Mouse (Mus musculus) layer of hippocampus, adult 9-11 months (tissue): ENCODE measurements around the gene Cd6.
A peak's percentile ranks its signal among the peaks of the same experiment; 100 is the strongest.

Experiments
- DNase-seq: peaks from one replicate; pipeline ENCODE4 v3.0.0; 2022

Cd6 gene

DNA sequence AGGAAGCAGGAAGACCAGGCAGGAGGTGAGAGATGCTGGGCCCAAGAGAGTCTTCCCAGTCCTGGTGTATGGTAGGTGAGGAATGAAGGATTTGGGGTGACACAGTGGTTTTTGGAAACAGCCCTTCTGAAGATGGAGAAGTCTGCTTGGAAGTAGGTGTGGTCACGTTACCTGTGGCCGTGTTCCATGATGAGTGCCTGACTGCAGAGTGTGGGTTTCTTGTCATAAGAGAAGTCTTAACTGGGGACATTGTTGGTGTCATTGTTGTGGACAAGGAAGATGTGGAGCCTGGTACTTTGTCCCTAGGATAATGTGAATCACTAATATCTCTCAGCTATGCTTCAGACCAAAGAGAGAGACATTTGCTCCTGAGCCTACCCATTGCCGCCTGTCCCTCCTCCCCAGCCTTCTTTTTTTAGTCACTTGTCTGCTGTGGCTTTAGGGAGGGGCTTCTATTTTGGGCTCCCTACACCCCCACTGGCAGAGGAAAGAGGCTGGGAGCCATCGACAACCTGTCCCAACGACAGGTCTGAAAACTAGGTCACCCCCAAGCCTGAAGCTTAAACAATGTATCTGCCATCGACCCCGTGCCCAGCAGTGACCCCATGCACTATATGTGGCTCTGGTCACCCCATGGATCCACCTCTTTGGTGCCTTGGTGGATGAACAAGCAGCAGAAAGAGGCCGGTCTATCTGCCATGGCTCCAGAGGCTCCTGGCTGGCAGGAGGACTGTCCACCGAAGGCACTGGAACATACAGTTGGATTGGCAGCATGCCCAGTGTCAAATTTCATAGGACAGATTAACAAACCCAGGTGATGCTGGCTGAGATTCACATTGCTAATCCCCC lies 69.7 kb downstream of the Cd6 start:
- DNase-seq = no peak

DNA sequence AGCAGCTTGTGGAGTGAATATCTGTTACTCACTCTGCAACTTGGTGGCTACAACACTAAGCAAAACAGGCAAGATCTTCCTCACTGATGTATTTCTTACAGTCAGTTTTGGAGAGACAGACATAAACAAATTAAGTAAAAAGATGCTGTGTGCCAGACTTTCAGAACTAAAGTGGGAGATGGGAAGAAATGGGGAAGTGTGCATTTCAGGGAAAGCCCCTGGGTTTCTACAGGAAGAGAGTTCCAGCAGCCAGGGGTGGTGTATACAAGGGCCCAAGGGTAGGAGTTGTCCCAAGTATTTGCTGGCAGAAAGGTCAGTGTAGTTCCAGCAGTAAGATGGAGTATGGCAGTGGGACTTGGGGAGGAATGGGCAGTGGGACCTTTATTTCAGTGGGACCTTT lies 70.3 kb downstream of the Cd6 start:
- no peak for DNase-seq

DNA sequence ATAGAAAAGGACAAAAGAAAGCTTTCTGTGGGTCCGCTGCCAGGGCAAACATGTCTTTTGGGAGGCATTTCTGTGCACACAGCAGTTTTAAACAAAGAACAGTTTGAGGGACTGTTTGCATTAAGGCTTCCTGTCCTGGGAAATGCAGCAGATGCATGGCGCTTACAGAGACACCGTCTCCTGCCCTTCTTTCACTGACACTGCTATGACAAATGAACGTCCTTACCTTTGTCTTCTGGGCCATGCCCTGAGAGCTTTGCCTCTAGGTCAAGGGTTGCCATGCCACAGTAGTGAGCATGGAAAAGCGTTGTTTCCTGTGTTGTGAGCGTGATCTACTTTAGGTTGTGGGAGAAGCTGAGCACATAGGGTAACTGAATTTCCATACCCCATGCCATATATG lies 71.2 kb downstream of the Cd6 start:
- no peak for DNase-seq

DNA sequence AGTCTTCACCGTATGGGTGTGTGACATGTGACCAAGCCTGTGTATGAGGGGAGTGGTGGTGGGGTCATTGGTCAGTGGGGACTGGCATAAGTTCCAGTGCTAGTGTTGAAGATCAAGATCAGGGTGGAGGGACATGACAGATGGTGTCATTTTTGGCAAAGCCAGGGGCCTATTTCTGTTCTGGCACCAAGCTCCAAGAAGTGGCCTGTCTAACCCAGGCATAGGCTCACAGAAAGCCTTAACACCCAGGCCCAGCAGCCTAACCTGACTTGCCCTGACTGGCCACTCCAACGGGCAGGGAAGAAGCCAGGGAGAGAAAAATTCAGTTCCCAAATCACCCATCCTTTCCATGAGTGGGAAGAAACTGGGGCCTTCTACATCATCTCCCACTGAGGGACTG lies 72.3 kb downstream of the Cd6 start:
- no peak for DNase-seq

GRCm38 (mm10) chr19:10757125-10757524 lies 72.7 kb downstream of the Cd6 start:
- DNase-seq = no peak

- DNase-seq = no peak
These were observed 77.2 kb downstream of the Cd6 start for GRCm38 (mm10) chr19:10752646-10753045.

GRCm38 (mm10) chr19:10752106-10752505 lies 77.8 kb downstream of the Cd6 start:
- DNase-seq = no peak

DNA sequence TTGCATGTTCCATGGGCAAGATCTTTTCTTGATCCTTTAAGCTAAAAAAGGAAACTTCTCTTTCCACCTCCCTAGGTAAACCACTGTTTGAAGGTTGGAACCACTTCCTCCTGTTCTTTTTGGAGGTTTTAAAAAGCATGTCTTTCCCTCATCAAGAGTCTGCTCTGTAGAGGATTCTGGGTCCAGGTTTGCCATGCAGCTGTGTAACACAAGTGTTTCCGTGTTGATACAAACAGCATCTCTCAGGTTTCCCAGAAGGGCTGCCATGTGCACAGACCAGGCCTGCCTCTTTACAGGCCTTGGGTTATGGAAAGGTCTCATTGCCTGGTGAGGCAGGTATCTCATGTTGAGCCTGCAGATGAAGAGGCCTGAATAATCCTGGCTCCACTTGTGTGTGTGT lies 78.3 kb downstream of the Cd6 start:
- no peak for DNase-seq

GRCm38 (mm10) chr19:10750161-10750560 lies 79.7 kb downstream of the Cd6 start:
- DNase-seq = no peak

DNA sequence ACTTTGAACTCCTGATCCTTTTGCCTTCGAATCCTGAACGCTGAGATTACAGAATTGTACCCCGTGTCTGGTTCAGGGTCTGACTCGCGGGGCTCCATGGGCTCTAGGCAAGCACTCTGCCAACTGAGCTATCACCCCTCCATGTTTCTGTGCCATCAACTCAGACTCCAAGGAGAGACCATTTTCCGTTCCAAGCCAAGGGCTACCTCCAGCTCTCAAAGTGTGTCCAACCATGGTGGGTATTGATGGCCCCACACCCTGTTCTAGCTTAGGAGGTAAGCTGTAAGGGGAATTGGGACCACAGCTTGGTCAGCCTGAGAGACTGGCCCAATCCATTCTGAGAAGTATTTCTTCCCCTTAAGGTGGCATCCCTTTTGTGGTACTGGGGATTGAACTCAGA lies 80.6 kb downstream of the Cd6 start:
- DNase-seq = no peak

DNA sequence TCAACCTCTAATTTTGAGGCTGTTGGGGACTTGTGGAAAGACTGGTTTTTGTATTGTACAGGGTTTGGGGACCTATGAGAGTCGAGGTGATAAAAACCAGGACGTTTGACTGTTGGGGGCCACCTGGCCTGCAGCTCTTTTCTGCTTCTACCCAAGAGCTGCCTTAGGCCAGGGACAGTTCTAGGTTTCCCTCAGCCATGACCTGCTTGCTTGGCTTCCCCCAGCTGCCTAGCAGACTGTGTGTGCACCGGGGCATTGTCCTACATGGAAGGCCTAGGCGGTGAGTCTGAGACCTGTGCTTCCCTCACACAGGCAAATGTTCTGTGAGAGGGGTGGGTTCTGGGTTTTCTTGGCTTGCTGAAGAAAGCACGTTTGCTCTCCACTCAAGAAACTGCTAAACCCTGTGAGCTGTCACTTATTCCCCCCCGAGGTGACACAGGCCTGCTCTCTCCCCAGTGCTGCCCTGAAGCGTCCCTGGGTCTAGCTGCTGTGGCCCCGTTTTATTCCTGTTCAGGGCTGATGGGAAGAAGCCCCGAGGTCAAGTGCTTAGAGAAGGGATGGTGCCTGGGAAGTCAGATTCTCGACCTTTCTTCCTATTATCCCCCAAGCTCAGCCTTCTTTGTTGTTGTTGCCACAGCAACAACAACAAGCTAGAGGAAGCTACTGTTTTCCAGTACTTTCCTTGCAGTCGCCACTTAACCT lies 81.3 kb downstream of the Cd6 start:
- no peak for DNase-seq

GRCm38 (mm10) chr19:10747718-10748117 lies 82.1 kb downstream of the Cd6 start:
- DNase-seq = no peak

GRCm38 (mm10) chr19:10747182-10747581 lies 82.7 kb downstream of the Cd6 start:
- no peak for DNase-seq

DNA sequence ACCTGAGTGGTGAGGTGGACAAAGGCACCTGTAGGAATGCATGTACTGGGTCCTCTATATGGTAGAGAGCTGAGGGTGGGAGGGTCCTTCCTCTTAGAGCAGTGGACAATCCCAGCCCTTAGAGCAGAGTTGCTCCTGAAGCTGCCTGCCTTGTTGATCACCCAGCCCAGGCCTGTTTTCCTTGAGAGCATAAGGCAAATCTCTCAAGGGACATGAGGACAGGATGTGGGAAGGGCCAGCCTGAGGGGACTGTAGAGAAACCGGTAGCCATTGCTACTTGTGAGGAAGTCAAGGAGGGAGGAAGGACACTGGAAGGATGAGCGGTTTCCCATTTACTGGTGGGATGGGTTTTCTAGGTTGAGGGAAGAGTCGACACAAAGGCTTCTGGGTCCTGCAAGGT lies 87.3 kb downstream of the Cd6 start:
- no peak for DNase-seq

DNA sequence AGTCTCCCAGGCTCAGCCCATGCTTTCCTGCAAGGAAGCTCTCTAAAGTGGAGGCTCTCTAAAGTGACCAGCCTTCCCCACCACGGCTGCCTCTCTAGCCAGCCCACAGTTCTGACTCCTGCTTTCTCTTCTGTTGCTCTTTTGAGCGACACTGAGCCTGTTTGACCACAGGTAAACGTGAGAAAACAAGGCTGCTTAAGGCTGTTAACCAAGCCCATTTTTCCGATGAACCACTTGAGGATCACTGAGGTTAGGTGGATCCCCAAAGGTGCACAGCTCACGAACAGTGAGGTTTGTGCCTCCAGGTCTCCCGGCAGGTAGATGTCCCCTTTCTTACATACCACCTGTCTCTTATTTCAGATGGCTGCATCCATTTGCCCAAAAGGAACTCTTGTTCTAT lies 87.7 kb downstream of the Cd6 start:
- DNase-seq = no peak

DNA sequence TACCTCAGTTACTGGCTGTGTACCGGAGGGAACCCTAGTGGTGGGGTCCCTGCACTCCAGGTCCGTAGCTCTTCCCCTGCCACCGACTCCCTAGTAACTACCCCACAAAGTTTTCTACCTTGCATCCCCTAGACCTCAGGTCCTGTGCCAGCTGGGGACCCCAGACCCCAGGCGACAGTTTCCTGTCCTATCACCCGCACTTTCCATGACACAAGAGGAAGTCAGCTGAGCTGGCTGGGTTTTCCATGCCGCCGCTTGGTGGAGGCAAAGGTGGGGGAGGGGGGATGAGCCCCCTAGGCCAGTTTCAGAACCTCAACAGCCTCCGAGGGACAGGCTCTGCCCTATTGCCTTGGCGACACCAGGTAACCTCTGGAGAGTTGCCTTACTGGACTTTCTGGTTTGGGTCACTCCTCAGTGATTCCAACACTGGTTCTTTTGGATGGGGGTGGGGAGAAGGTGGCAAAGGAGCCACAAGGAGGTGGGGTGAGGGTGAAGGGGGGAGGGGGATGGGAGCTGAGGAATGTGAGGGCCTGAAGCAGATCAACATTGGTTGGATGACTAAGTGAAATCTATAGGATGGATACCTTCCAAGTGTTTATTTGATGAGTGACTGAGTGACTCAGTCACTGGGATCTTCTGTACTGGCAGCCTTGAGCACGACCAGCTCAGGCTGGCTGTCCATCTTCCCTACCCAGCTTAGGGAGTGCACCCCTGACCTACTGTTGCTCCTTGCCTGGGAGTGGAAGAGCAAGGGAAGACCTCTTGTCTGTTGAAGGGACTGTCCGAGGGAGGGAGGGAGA lies 89.0 kb downstream of the Cd6 start:
- DNase-seq = peak; percentile 30

GRCm38 (mm10) chr19:10739916-10740315 lies 89.9 kb downstream of the Cd6 start:
- DNase-seq = no peak
